Mouse (Mus musculus): Measurements from ENCODE around the gene She.
"Not testable (repeated sequence)": the region's sequence is repeated elsewhere in the genome, so short reads cannot be mapped to it uniquely, and the experiment has no call there.

Gene She

GRCm38 (mm10) chr3:89862182-89862761 is 31.1 kb downstream of the She start:
- no peak for DNase-seq (ENCODE audit: low read depth, low spot score)

- not testable (repeated sequence) for DNase-seq (ENCODE audit: low read depth, low spot score)
Observed at GRCm38 (mm10) chr3:89863276-89863675, 32.1 kb downstream of the She start.

- no peak for DNase-seq (ENCODE audit: low read depth, low spot score)
Observed at GRCm38 (mm10) chr3:89863716-89864509, 32.7 kb downstream of the She start.

- no peak for DNase-seq (ENCODE audit: low read depth, low spot score)
Observed at GRCm38 (mm10) chr3:89865020-89865419, 33.9 kb downstream of the She start.

GRCm38 (mm10) chr3:89865764-89866163 is 34.6 kb downstream of the She start:
- DNase-seq (ENCODE audit: low read depth, low spot score): no peak

GRCm38 (mm10) chr3:89867651-89868050 is 36.5 kb downstream of the She start:
- DNase-seq (ENCODE audit: low read depth, low spot score): no peak

- DNase-seq (ENCODE audit: low read depth, low spot score): no peak
Observed at GRCm38 (mm10) chr3:89868357-89868756, 37.2 kb downstream of the She start.

- DNase-seq (ENCODE audit: low read depth, low spot score): no peak
Observed at GRCm38 (mm10) chr3:89868956-89869355, 37.8 kb downstream of the She start.

GRCm38 (mm10) chr3:89869556-89869955 is 38.4 kb downstream of the She start:
- DNase-seq (ENCODE audit: low read depth, low spot score): no peak

GRCm38 (mm10) chr3:89870472-89871271 is 39.5 kb downstream of the She start:
- DNase-seq (ENCODE audit: low read depth, low spot score): no peak

GRCm38 (mm10) chr3:89871339-89871914 is 40.3 kb downstream of the She start:
- no peak for DNase-seq (ENCODE audit: low read depth, low spot score)

GRCm38 (mm10) chr3:89872209-89872608 is 41.0 kb downstream of the She start:
- DNase-seq (ENCODE audit: low read depth, low spot score): no peak

GRCm38 (mm10) chr3:89872684-89873083 is 41.5 kb downstream of the She start:
- no peak for DNase-seq (ENCODE audit: low read depth, low spot score)

GRCm38 (mm10) chr3:89874076-89874475 is 42.9 kb downstream of the She start:
- DNase-seq (ENCODE audit: low read depth, low spot score): no peak

- no peak for DNase-seq (ENCODE audit: low read depth, low spot score)
Observed at GRCm38 (mm10) chr3:89875021-89875420, 43.9 kb downstream of the She start.

- no peak for DNase-seq (ENCODE audit: low read depth, low spot score)
Observed at GRCm38 (mm10) chr3:89875781-89876180, 44.6 kb downstream of the She start.

GRCm38 (mm10) chr3:89876469-89876868 is 45.3 kb downstream of the She start:
- no peak for DNase-seq (ENCODE audit: low read depth, low spot score)

- DNase-seq (ENCODE audit: low read depth, low spot score): no peak
Observed at GRCm38 (mm10) chr3:89877129-89877528, 46.0 kb downstream of the She start.

GRCm38 (mm10) chr3:89878456-89878855 is 47.3 kb downstream of the She start:
- DNase-seq (ENCODE audit: low read depth, low spot score): no peak

GRCm38 (mm10) chr3:89879326-89879725 is 48.2 kb downstream of the She start:
- no peak for DNase-seq (ENCODE audit: low read depth, low spot score)

GRCm38 (mm10) chr3:89880036-89880851 is 49.1 kb downstream of the She start:
- no peak for DNase-seq (ENCODE audit: low read depth, low spot score)

Measured in retina, adult 2 months (tissue).